Mouse (Mus musculus) left cerebral cortex, adult 9 months (tissue): ENCODE results near the gene Mta1.
A peak's percentile ranks its signal among the peaks of the same experiment; 100 is the strongest.

Source experiments
- DNase-seq, 2 experiments: peaks; one replicate each; pipeline ENCODE4 v3.0.0; 2022; ENCODE audit warnings: low spot score in 2 of 2

The Mta1 gene

GRCm38 (mm10) chr12:113134502-113134901 lies 36.4 kb downstream of the Mta1 start:
- DNase-seq, result no peak

- DNase-seq, result no peak
Observed at GRCm38 (mm10) chr12:113135401-113135800, 37.3 kb downstream of the Mta1 start.

- no peak for DNase-seq
Observed at GRCm38 (mm10) chr12:113136492-113137020, 38.5 kb downstream of the Mta1 start.

GRCm38 (mm10) chr12:113137260-113138213 lies 39.5 kb downstream of the Mta1 start:
- DNase-seq, result no peak

- DNase-seq, result no peak
Observed at GRCm38 (mm10) chr12:113138291-113138690, 40.2 kb downstream of the Mta1 start.

GRCm38 (mm10) chr12:113138901-113139864 lies 41.1 kb downstream of the Mta1 start:
- DNase-seq, result no peak

- peak; percentile 93 for DNase-seq
Observed at GRCm38 (mm10) chr12:113139908-113140615, 42.0 kb downstream of the Mta1 start, which contains the start of gene Crip2. Gene Crip2, plus strand, starts transcription at chr12:113140236.

- no peak for DNase-seq
Observed at GRCm38 (mm10) chr12:113140616-113141411, 42.7 kb downstream of the Mta1 start.

- DNase-seq, result no peak
Observed at GRCm38 (mm10) chr12:113141531-113141973, 43.5 kb downstream of the Mta1 start.

GRCm38 (mm10) chr12:113142021-113142975 lies 44.2 kb downstream of the Mta1 start:
- no peak for DNase-seq

GRCm38 (mm10) chr12:113143164-113143563 lies 45.1 kb downstream of the Mta1 start:
- no peak for DNase-seq

GRCm38 (mm10) chr12:113144001-113144756 lies 46.1 kb downstream of the Mta1 start:
- no peak for DNase-seq

- DNase-seq, result no peak
Observed at GRCm38 (mm10) chr12:113144886-113145285, 46.8 kb downstream of the Mta1 start.

- no peak for DNase-seq
Observed at GRCm38 (mm10) chr12:113145591-113145990, 47.5 kb downstream of the Mta1 start.

GRCm38 (mm10) chr12:113146112-113147057 lies 48.3 kb downstream of the Mta1 start, which contains the start of gene Crip1:
Gene Crip1, plus strand, starts transcription at chr12:113146316.
- peak in 1 of 2 experiments; percentile 89 for DNase-seq

- DNase-seq, result no peak
Observed at GRCm38 (mm10) chr12:113147481-113147880, 49.4 kb downstream of the Mta1 start.

- DNase-seq, result no peak
Observed at GRCm38 (mm10) chr12:113148381-113149035, 50.4 kb downstream of the Mta1 start.
